Mouse (Mus musculus) forebrain, embryonic 11.5 days (tissue): Measurements from ENCODE around the gene Hist1h2bh. TPM values are rescaled to one million over a fixed set of nuclear protein-coding genes. Genes with fewer than 3 reads are reported as not detected.
A peak's percentile ranks its signal among the peaks of the same experiment; 100 is the strongest.
"Not testable (repeated sequence)": the region's sequence is repeated elsewhere in the genome, so short reads cannot be mapped to it uniquely, and the experiment has no call there.

Experiments
- ATAC-seq: fragments of 200-750 bp; cut with Nextera tagmentation; replicated peaks from 2 replicates; pipeline ENCODE4 v1.8.0; 2017; ENCODE audit warnings: moderate TSS enrichment; ENCODE audit not compliant: low FRiP score
- DNase-seq: peaks from one replicate; pipeline ENCODE4 v3.0.0-alpha.2; 2017; ENCODE audit warnings: low spot score
- H3K27ac ChIP-seq: fragments of 300-500 bp; sonication (generic); 2 replicates; pipeline ENCODE4 v1.5.1; 2014; ENCODE audit warnings: low read depth, low read length
- H3K27me3 ChIP-seq: fragments of 300-500 bp; sonication (generic); 2 replicates; pipeline ENCODE4 v1.6.1; 2014; ENCODE audit warnings: mild to moderate bottlenecking, low read length, mixed read lengths; ENCODE audit not compliant: control insufficient read depth, insufficient read depth
- H3K36me3 ChIP-seq: fragments of 300-500 bp; sonication (generic); 2 replicates; pipeline ENCODE4 v1.6.1; 2014; ENCODE audit warnings: mild to moderate bottlenecking, low read length, moderate library complexity, mixed read lengths; ENCODE audit not compliant: control insufficient read depth, insufficient read depth
- H3K4me1 ChIP-seq: fragments of 300-500 bp; sonication (generic); replicated peaks from 2 replicates; pipeline ENCODE4 v1.6.1; 2014; ENCODE audit warnings: low read length, mixed read lengths; ENCODE audit not compliant: control insufficient read depth, insufficient read depth
- H3K4me2 ChIP-seq: fragments of 300-500 bp; sonication (generic); 2 replicates; pipeline ENCODE4 v1.6.1; 2014; ENCODE audit warnings: low read depth, mild to moderate bottlenecking, low read length, moderate library complexity, mixed read lengths; ENCODE audit not compliant: severe bottlenecking
- H3K4me3 ChIP-seq: fragments of 300-500 bp; sonication (generic); 2 replicates; pipeline ENCODE4 v1.5.1; 2014; ENCODE audit warnings: low read depth, low read length
- H3K9ac ChIP-seq: fragments of 300-500 bp; sonication (generic); 2 replicates; pipeline ENCODE4 v1.6.1; 2014; ENCODE audit warnings: low read length
- H3K9me3 ChIP-seq: fragments of 300-500 bp; sonication (generic); 2 replicates; pipeline ENCODE4 v1.6.1; 2016; ENCODE audit warnings: low read length, mixed read lengths; ENCODE audit not compliant: control insufficient read depth
- WGBS: fragments of 180-500 bp; shearing (Covaris S2); extraction: QIAGEN DNeasy Blood & Tissue Kit; methylation state at CpG from one replicate; pipeline ENCODE4 v1.1.7; 2014; 5-methylcytosine and 5-hydroxymethylcytosine counted together
- polyA plus RNA-seq: library from polyadenylated mRNA; unstranded; fragments of >200 nt; fragmentation: Nextera tagmentation; extraction: Ambion mirVana; gene quantifications from 2 replicates; pipeline ENCODE4 v1.2.1, GENCODE M21; 2014

Gene Hist1h2bh
- polyA plus RNA-seq, 1 experiment from 2014 or later: 1.2 TPM

DNA sequence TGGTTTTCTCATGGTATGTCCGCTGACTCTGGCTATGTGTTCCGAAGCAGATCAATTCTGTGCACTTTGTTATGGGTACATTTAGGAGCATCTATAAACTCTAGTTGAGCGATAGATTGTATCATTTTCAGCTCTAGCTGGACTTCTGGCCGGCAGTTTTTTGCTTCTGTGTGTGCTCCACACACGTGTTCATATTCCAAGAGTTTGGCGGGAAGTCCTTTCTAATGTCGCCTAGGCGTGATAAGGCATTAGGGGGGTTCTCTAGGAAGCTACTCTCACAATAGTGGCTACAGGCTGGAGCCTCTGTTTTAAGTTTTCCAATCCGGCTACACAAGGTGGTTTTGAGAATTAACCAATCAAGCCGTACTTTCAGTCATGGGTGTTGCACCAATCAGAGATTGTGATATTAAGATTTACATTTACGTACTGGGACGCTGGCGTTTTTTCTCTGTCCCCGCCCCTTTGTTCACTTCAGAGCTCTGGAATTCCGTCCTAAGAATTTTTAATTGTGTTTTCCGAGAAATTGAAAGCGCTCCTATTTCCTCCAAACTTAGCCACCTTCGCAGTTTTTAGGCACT lies 12.7 kb upstream of the Hist1h2bh start:
- H3K4me2 ChIP-seq: peak overlapping the region; percentile 90
- DNase-seq (peak; percentile 82), ATAC-seq (peak; percentile 68)
- H3K4me1 ChIP-seq: peaks cover 2% of the 10 kb centered on the region; the same call in 1 of the 2 replicates
- no peaks in the 10 kb centered on the region for H3K27me3 ChIP-seq
- H3K9me3 ChIP-seq: no peaks in the 10 kb centered on the region
- H3K36me3 ChIP-seq: no peaks in the 10 kb centered on the region
- peak overlapping the region; percentile 59 for H3K4me3 ChIP-seq
- H3K9ac ChIP-seq: peak overlapping the region; percentile 94
- under 1% methylated on average over 18 of the region's 18 CpGs for WGBS
- H3K27ac ChIP-seq: peak overlapping the region; percentile 100

DNA sequence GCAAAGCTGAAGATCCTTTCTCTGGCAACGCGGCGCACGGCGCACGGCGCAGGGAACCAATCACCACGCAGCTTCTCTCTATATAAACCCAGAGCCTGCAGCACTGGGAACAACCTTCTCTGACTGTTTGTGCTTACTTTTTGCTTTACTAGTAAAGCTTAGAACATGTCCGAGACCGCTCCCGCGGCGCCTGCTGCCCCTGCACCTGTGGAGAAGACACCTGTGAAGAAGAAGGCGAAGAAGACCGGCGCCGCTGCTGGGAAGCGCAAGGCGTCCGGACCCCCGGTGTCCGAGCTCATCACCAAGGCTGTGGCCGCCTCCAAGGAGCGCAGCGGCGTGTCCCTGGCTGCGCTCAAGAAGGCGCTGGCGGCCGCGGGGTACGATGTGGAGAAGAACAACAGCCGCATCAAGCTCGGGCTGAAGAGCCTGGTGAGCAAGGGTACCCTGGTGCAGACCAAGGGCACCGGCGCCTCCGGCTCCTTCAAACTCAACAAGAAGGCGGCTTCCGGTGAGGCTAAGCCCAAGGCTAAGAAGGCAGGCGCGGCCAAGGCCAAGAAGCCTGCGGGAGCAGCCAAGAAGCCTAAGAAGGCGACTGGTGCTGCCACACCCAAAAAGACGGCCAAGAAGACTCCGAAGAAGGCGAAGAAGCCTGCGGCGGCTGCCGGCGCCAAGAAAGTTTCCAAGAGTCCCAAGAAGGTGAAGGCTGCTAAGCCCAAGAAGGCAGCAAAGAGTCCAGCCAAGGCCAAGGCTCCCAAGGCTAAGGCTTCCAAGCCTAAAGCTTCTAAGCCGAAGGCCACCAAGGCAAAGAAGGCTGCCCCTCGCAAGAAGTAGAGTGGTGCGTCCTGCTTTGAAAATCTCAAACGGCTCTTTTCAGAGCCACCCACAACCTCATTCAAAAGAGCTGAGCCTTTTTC lies 12.0 kb upstream of the Hist1h2bh start:
- ATAC-seq (peak; percentile 89), DNase-seq (peak; percentile 93)
- under 1% methylated on average over 49 of the region's 54 CpGs for WGBS
- Histone ChIP-seq H3K4me2 (peak overlapping the region; percentile 90), H3K9me3 (no peaks in the 10 kb centered on the region), H3K4me3 (peak overlapping the region; percentile 59), H3K36me3 (no peaks in the 10 kb centered on the region), H3K27ac (peak overlapping the region; percentile 100), H3K4me1 (peaks cover 2% of the 10 kb centered on the region; the same call in 1 of the 2 replicates), H3K9ac (peak overlapping the region; percentile 94), H3K27me3 (no peaks in the 10 kb centered on the region)

DNA sequence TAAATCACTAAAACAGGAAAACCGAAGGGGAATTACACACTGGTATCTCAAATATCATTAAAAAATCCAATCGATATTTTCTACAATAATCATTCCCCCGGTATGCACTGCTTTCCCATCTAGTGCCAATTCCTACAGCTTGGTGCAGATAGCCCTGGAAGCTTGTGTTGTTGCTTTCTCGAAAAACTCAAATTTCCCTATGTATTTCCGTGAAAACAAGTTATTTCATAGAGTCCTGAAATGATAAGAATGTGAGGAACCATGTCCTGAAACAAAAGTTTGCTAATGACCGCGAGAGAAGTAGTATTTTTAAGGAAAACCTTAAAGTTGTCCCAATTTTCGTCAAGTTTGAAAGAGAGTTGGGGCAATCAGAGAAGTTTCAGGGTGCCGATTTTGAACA lies 11.2 kb upstream of the Hist1h2bh start:
- 27% methylated on average over 9 of the region's 9 CpGs for WGBS
- peak overlapping the region; percentile 59 for H3K4me3 ChIP-seq
- H3K9ac ChIP-seq: peak overlapping the region; percentile 94
- peak overlapping the region; percentile 90; the same call in 1 of the 2 replicates for H3K4me2 ChIP-seq
- DNase-seq (no peak), ATAC-seq (no peak)
- H3K4me1 ChIP-seq: peaks cover 2% of the 10 kb centered on the region; the same call in 1 of the 2 replicates
- no peaks in the 10 kb centered on the region for H3K9me3 ChIP-seq
- no peaks in the 10 kb centered on the region for H3K36me3 ChIP-seq
- no peaks in the 10 kb centered on the region for H3K27me3 ChIP-seq
- peak overlapping the region; percentile 100 for H3K27ac ChIP-seq

DNA sequence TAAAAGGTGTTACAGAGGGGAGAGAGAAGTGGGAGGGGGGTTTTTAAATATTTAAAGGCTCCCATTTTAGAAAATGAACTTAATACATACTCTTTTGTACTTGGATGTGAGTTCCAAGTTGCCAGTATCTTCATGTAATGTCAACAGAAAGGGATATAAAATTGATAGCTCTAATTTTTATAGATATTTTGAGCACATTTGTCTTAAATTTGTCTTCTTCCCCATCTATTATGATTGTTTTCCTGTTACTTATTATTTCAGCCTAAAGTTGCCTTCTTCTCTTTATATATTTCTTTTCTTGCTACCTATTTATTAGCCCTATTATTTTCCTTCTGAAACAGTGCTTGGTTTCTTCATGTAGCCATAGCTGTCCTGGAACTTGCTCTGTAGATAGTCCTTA lies 9.8 kb upstream of the Hist1h2bh start, which contains the start of gene Hist1h1d:
Hist1h1d (plus strand) TSS at position 301 of the 400 bp plus-strand sequence.
- H3K4me2 ChIP-seq: no peak within 1 kb of the TSS; the same call in 1 of the 2 replicates

DNA sequence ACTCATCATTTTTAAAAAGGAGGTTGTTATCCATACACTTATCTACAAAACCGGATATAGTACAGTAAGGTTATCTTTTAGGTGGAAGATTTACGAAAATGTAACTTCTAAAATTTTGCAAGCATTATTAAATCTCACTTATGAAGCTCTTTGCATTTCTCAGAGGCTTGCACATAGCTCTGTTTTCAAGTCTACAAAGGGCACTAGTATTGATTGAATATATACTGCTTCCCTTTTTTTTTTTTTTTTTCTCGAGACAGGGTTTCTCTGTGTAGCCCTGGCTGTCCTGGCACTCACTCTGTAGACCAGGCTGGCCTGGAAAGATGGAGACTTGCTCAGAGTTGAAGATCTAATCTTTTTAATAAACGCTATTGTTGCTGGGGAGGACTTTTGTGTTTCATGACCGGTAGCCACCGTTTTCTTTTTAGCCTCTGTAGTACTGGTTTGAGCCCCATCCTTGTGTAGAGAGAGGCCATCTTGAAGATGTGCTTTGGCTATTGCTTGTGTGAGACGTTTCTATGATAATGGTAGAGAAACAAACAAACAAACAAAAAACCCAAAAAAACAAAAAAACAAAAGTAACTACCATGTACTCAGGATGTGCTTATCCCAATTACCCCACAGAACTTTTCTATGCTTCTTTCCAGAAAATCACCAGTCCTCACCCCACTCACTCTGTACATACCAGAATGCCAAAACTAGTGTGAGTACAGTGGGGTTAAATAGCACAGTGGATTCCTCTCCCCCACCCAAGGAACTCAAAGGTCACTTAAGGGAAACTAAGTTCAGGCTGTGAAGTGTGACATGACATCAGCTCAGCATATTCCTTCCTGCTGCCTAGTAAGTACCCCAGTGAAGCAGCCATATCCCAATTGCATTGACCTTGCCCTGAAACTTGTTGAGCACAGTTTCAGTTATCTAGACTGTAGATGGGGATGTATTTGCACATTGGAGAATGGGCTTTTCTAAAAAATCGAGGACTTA lies 9.0 kb upstream of the Hist1h2bh start:
- peak overlapping the region; percentile 71 for H3K9ac ChIP-seq
- no peaks in the 10 kb centered on the region for H3K9me3 ChIP-seq
- H3K27me3 ChIP-seq: no peaks in the 10 kb centered on the region
- ATAC-seq (no peak), DNase-seq (no peak)
- H3K4me3 ChIP-seq: peak overlapping the region; percentile 36
- H3K36me3 ChIP-seq: no peaks in the 10 kb centered on the region
- H3K27ac ChIP-seq: peak overlapping the region; percentile 93
- peak overlapping the region; percentile 55; the same call in 1 of the 2 replicates for H3K4me2 ChIP-seq
- 50% methylated on average over 8 of the region's 8 CpGs for WGBS
- H3K4me1 ChIP-seq: peaks cover 2% of the 10 kb centered on the region; the same call in 1 of the 2 replicates

More for the DNA sequence above, 9.8 kb upstream of the Hist1h2bh start, which contains the start of gene Hist1h1d:
- Histone ChIP-seq H3K36me3 (no peaks in the 10 kb centered on the region), H3K9ac (no peak within 1 kb of the TSS; the same call in 1 of the 2 replicates), H3K9me3 (no peaks in the 10 kb centered on the region), H3K27me3 (no peaks in the 10 kb centered on the region), H3K4me1 (peaks cover 2% of the 10 kb centered on the region; the same call in 1 of the 2 replicates), H3K27ac (peak within 1 kb of the TSS; percentile 100), H3K4me3 (no peak within 1 kb of the TSS)
- DNase-seq (no peak), ATAC-seq (no peak)

DNA sequence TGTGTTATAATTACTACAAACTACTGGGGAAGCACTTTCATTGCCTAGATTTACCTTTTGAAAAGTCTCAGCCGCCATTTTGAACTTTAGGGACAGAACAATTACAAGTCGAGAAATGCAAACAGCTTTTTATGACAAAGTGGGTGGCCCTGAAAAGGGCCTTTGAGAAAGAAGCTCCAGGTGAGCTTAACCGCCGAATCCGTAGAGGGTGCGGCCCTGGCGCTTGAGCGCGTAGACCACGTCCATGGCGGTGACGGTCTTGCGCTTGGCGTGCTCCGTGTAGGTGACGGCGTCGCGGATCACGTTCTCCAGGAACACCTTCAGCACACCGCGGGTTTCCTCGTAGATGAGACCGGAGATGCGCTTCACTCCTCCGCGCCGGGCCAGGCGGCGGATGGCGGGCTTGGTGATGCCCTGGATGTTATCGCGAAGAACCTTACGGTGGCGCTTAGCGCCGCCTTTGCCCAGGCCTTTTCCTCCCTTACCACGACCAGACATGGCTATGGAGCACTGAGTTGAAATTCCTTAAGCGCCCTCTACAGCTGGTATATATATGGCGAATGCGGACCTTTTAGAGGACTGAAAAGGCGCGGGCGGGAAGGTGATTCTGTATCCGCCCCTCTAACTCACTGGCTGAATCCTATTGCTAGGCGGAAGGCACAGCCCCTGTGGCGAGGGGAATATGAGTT lies 8.1 kb upstream of the Hist1h2bh start, which contains the start of gene Hist1h4f:
Hist1h4f (minus strand) TSS at position 503 of the 689 bp plus-strand sequence.
- Histone ChIP-seq H3K27ac (peak within 1 kb of the TSS; percentile 93), H3K9ac (peak within 1 kb of the TSS; percentile 71), H3K4me2 (peak within 1 kb of the TSS; percentile 55), H3K4me3 (peak within 1 kb of the TSS; percentile 36)
- peak; percentile 94 for DNase-seq
- H3K27me3 ChIP-seq, H3K9me3 ChIP-seq, H3K36me3 ChIP-seq, H3K4me1 ChIP-seq: not testable (repeated sequence)
- peak; percentile 81 for ATAC-seq
- WGBS: under 1% methylated on average over 44 of the region's 47 CpGs

DNA sequence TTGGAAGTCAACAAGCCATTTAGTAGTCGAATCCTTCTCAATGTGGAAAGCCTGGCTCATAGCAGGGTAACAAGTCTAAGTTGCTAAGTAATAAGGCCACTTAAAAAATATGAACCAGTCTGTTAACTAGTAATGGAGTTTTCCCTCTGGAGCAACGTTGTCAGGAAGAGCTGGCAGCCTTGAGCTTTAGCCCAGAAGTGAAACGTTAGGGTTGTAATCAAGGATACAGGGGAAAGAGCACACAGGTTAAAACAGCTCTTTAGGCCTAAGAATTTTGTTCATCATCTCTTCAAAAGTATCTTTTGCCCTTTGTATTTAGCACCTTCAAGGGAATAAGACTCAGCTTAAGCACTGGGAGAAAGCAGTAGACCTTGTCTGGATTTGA lies 7.6 kb upstream of the Hist1h2bh start:
- Histone ChIP-seq H3K9ac (peak overlapping the region; percentile 71), H3K4me1 (no peaks in the 10 kb centered on the region), H3K36me3 (no peaks in the 10 kb centered on the region), H3K9me3 (no peaks in the 10 kb centered on the region), H3K4me3 (peak overlapping the region; percentile 36), H3K4me2 (peak overlapping the region; percentile 55), H3K27me3 (no peaks in the 10 kb centered on the region), H3K27ac (peak overlapping the region; percentile 93)
- DNase-seq: no peak
- 8% methylated on average over 3 of the region's 3 CpGs for whole genome bisulfite sequencing
- ATAC-seq: no peak
